ENCODE assay signal across 8 mouse cellular contexts in genomic region chr10:91081959-91082507, GRCm38 (mm10). TPM values are rescaled to one million over a fixed set of nuclear protein-coding genes. Genes with fewer than 3 reads are reported as not detected.
A peak's percentile ranks its signal among the peaks of the same experiment; 100 is the strongest.
DNase-seq lines count a peak whose midpoint lies in the region; ATAC-seq lines count a peak whose summit lies in the region.

No protein-coding gene starts in this region.

- WGBS in neural tube, embryonic 11.5 days, result 2% methylated on average over 27 of the region's 27 CpGs
- WGBS in hindbrain, embryonic 15.5 days, result under 1% methylated on average over 27 of the region's 27 CpGs

- H3K4me3 ChIP-seq in neural tube, embryonic 11.5 days (ENCODE audit: low read depth, low read length), result peak overlapping the region; percentile 93
- peak overlapping the region; percentile 94 for H3K4me3 ChIP-seq in hindbrain, embryonic 15.5 days

- no peaks in the 10 kb centered on the region for H3K9me3 ChIP-seq in neural tube, embryonic 11.5 days (ENCODE audit: control insufficient read depth, low read length)
- H3K9me3 ChIP-seq in hindbrain, embryonic 15.5 days, result no peaks in the 10 kb centered on the region

- no peaks in the 10 kb centered on the region for H3K27me3 ChIP-seq in neural tube, embryonic 11.5 days (ENCODE audit: control insufficient read depth, insufficient read depth, low read length)
- no peaks in the 10 kb centered on the region for H3K27me3 ChIP-seq in hindbrain, embryonic 15.5 days

- no peak for DNase-seq in neural tube, embryonic 11.5 days (ENCODE audit: low spot score)
- no peak for DNase-seq in neural tube, embryonic 10.5 days (ENCODE audit: extremely low spot score, low spot score)
- peak; percentile 62 for DNase-seq in embryo, embryonic 11 days
- DNase-seq in lung, postnatal 36 days, result peak; percentile 39
- no peak for DNase-seq in spleen, adult 18-20 months
- DNase-seq in natural killer cell, adult 2 months (ENCODE audit: low spot score in 2 of 2), result no peak
- no peak for DNase-seq in ovary, postnatal 10 days (ENCODE audit: low spot score)

- no peaks in the 10 kb centered on the region; the same call in 1 of the 2 replicates for H3K36me3 ChIP-seq in neural tube, embryonic 11.5 days (ENCODE audit: control insufficient read depth, insufficient read depth, low read length)
- H3K36me3 ChIP-seq in hindbrain, embryonic 15.5 days, result peaks cover 7% of the 10 kb centered on the region; the same call in 1 of the 2 replicates

- peak overlapping the region; percentile 68 for H3K4me2 ChIP-seq in neural tube, embryonic 11.5 days (ENCODE audit: low read depth)
- peak overlapping the region; percentile 78 for H3K4me2 ChIP-seq in hindbrain, embryonic 15.5 days

- no peaks in the 10 kb centered on the region for H3K4me1 ChIP-seq in neural tube, embryonic 11.5 days (ENCODE audit: control insufficient read depth, insufficient read depth, low read length)
- H3K4me1 ChIP-seq in hindbrain, embryonic 15.5 days (replicated peaks), result peaks cover 14% of the 10 kb centered on the region

- peak overlapping the region; percentile 86 for H3K27ac ChIP-seq in neural tube, embryonic 11.5 days (ENCODE audit: low read depth, low read length)
- H3K27ac ChIP-seq in hindbrain, embryonic 15.5 days (replicated peaks), result peak overlapping the region; percentile 90

- peak; percentile 51 for ATAC-seq in neural tube, embryonic 11.5 days (ENCODE audit: insufficient read depth, low FRiP score, low TSS enrichment)
- ATAC-seq in hindbrain, embryonic 15.5 days (ENCODE audit: low FRiP score, low read depth), result peak; percentile 55

- peak overlapping the region; percentile 84 for H3K9ac ChIP-seq in neural tube, embryonic 11.5 days (ENCODE audit: low read length)
- peak overlapping the region; percentile 90 for H3K9ac ChIP-seq in hindbrain, embryonic 15.5 days

RNA-seq across cellular contexts. Expression of gene Apaf1, which starts 0.5 kb away (rescaled TPM):
- polyA plus RNA-seq in neural tube, embryonic 11.5 days (2014; fragmentation: Nextera tagmentation; extraction: Ambion mirVana), result 27.4 and 28.1 TPM in 2 replicates
- polyA plus RNA-seq in hindbrain, embryonic 15.5 days (2015; fragmentation: Nextera tagmentation; extraction: Ambion mirVana), result 16.2 and 19.7 TPM in 2 replicates

RNA-seq across cellular contexts. Expression of gene Ikbip, which starts 0.7 kb away (rescaled TPM):
- 22.4 and 26.2 TPM in 2 replicates for polyA plus RNA-seq in neural tube, embryonic 11.5 days (2014; fragmentation: Nextera tagmentation; extraction: Ambion mirVana)
- polyA plus RNA-seq in hindbrain, embryonic 15.5 days (2015; fragmentation: Nextera tagmentation; extraction: Ambion mirVana), result 20.7 and 21.6 TPM in 2 replicates

RNA-seq across cellular contexts. Expression of gene Slc25a3, which starts 41.8 kb away (rescaled TPM):
- polyA plus RNA-seq in neural tube, embryonic 11.5 days (2014; fragmentation: Nextera tagmentation; extraction: Ambion mirVana), result 434 and 443 TPM in 2 replicates
- 567 and 590 TPM in 2 replicates for polyA plus RNA-seq in hindbrain, embryonic 15.5 days (2015; fragmentation: Nextera tagmentation; extraction: Ambion mirVana)

Comparison
In these comparisons a context has a peak if more than half of its experiments do, and no peak if none do; other contexts are left out.
1. DNase-seq: peak in embryo, embryonic 11 days (single experiment) and lung, postnatal 36 days (single experiment); none in neural tube, embryonic 11.5 days (single experiment), neural tube, embryonic 10.5 days (single experiment), spleen, adult 18-20 months (0 of 2), natural killer cell, adult 2 months (0 of 2) and ovary, postnatal 10 days (single experiment).